Mouse (Mus musculus) bone marrow macrophage, adult 2 months (primary cell): Measurements from ENCODE around the gene Ttf2.

Experiments used
- CTCF ChIP-seq: IDR thresholded peaks from 2 replicates; pipeline ENCODE4 v1.5.1; 2012; ENCODE audit warnings: low read depth, mild to moderate bottlenecking, low read length, moderate library complexity
- POLR2A ChIP-seq: IDR thresholded peaks from 2 replicates; pipeline ENCODE4 v1.6.1; 2012; ENCODE audit warnings: mild to moderate bottlenecking, low read depth, low read length, borderline replicate concordance

- TF ChIP-seq CTCF: no peak
- TF ChIP-seq POLR2A: no peak
Measured at GRCm38 (mm10) chr3:100961007-100961406, 8.5 kb downstream of the Ttf2 start.
